Mouse (Mus musculus) hindbrain, postnatal 0 days (tissue): ENCODE data around the gene Snf8. TPM values are rescaled to one million over a fixed set of nuclear protein-coding genes. Genes with fewer than 3 reads are reported as not detected.

Source experiments
- ATAC-seq: fragments of 200-750 bp; cut with Nextera tagmentation; 2 replicates; pipeline ENCODE4 v1.8.0; 2017; ENCODE audit warnings: mild to moderate bottlenecking, moderate TSS enrichment, moderate library complexity
- DNase-seq: peaks from one replicate; pipeline ENCODE4 v3.0.0-alpha.2; 2015; ENCODE audit warnings: low spot score
- H3K27ac ChIP-seq: fragments of 300-500 bp; sonication (generic); 2 replicates; pipeline ENCODE4 v1.5.1; 2014; ENCODE audit warnings: mild to moderate bottlenecking
- H3K27me3 ChIP-seq: fragments of 300-500 bp; sonication (generic); 2 replicates; pipeline ENCODE4 v1.6.1; 2014; ENCODE audit warnings: low read length, mixed read lengths; ENCODE audit not compliant: insufficient read depth
- H3K36me3 ChIP-seq: fragments of 300-500 bp; sonication (generic); 2 replicates; pipeline ENCODE4 v1.6.1; 2014; ENCODE audit warnings: low read length, mixed read lengths; ENCODE audit not compliant: insufficient read depth
- H3K4me1 ChIP-seq: fragments of 300-500 bp; sonication (generic); 2 replicates; pipeline ENCODE4 v1.6.1; 2014; ENCODE audit warnings: antibody characterized with exemption, low read length, mixed read lengths; ENCODE audit not compliant: insufficient read depth
- H3K4me2 ChIP-seq: fragments of 300-500 bp; sonication (generic); 2 replicates; pipeline ENCODE4 v1.6.1; 2014; ENCODE audit warnings: low read depth, mild to moderate bottlenecking, low read length, moderate library complexity, mixed read lengths
- H3K4me3 ChIP-seq: fragments of 300-500 bp; sonication (generic); 2 replicates; pipeline ENCODE4 v1.5.1; 2014; ENCODE audit warnings: low read length
- H3K9ac ChIP-seq: fragments of 300-500 bp; sonication (generic); replicated peaks from 2 replicates; pipeline ENCODE4 v1.6.1; 2014; ENCODE audit warnings: mild to moderate bottlenecking, low read length, moderate library complexity, mixed read lengths
- H3K9me3 ChIP-seq: fragments of 300-500 bp; sonication (generic); 2 replicates; pipeline ENCODE4 v1.6.1; 2016; ENCODE audit warnings: low read length, mixed read lengths
- CTCF ChIP-seq: IDR thresholded peaks from 2 replicates; pipeline ENCODE4 v1.5.1; 2016; ENCODE audit warnings: antibody characterized with exemption, control low read depth, low read depth
- WGBS: fragments of 180-500 bp; shearing (Covaris S2); extraction: QIAGEN DNeasy Blood & Tissue Kit; methylation state at CpG from one replicate; pipeline ENCODE4 v1.1.7; 2014; 5-methylcytosine and 5-hydroxymethylcytosine counted together
- polyA plus RNA-seq: library from polyadenylated mRNA; unstranded; fragments of >200 nt; fragmentation: Nextera tagmentation; extraction: Ambion mirVana; gene quantifications from 2 replicates; pipeline ENCODE4 v1.2.1, GENCODE M21; 2015
- total RNA-seq: library from RNA; depleted of rRNA; stranded (reverse); fragments of >200 nt; gene quantifications from 2 replicates; pipeline ENCODE4 v1.2.3, GENCODE M21; 2014

The Snf8 gene
- total and polyA plus RNA-seq, 2 experiments from 2014 or later: 21.4 to 114 TPM

- Histone ChIP-seq H3K4me3 (no peak overlapping the region), H3K27ac (no peak overlapping the region), H3K9me3 (no peaks in the 10 kb centered on the region), H3K36me3 (no peaks in the 10 kb centered on the region), H3K4me1 (no peaks in the 10 kb centered on the region), H3K4me2 (no peak overlapping the region), H3K9ac (no peak overlapping the region), H3K27me3 (no peaks in the 10 kb centered on the region)
- no peak for TF ChIP-seq CTCF
- no peak for DNase-seq
- ATAC-seq: no peak
- 16% methylated on average over 9 of the region's 9 CpGs for WGBS
These were observed 16.7 kb upstream of the Snf8 start for GRCm38 (mm10) chr11:96017941-96018351.

- no peaks in the 10 kb centered on the region for H3K27me3 ChIP-seq
- no peak overlapping the region for H3K9ac ChIP-seq
- no peak overlapping the region for H3K27ac ChIP-seq
- no peak overlapping the region for H3K4me3 ChIP-seq
- no peaks in the 10 kb centered on the region for H3K4me1 ChIP-seq
- H3K36me3 ChIP-seq: no peaks in the 10 kb centered on the region
- no peaks in the 10 kb centered on the region for H3K9me3 ChIP-seq
- no peak overlapping the region for H3K4me2 ChIP-seq
- WGBS: 74% methylated on average over 4 of the region's 4 CpGs
- DNase-seq: no peak
- ATAC-seq: no peak
- TF ChIP-seq CTCF: no peak
These were observed 14.1 kb upstream of the Snf8 start for GRCm38 (mm10) chr11:96020622-96021021.

GRCm38 (mm10) chr11:96028130-96028529 is 6.6 kb upstream of the Snf8 start:
- DNase-seq (no peak), ATAC-seq (no peak)
- H3K4me2 ChIP-seq: no peak overlapping the region
- H3K9ac ChIP-seq: no peak overlapping the region
- no peak for TF ChIP-seq CTCF
- no peak overlapping the region for H3K4me3 ChIP-seq
- H3K36me3 ChIP-seq: no peaks in the 10 kb centered on the region
- H3K27ac ChIP-seq: no peak overlapping the region
- 64% methylated on average over 5 of the region's 5 CpGs for WGBS
- H3K27me3 ChIP-seq: no peaks in the 10 kb centered on the region
- no peaks in the 10 kb centered on the region for H3K4me1 ChIP-seq
- no peaks in the 10 kb centered on the region for H3K9me3 ChIP-seq

- no peaks in the 10 kb centered on the region for H3K36me3 ChIP-seq
- DNase-seq (no peak), ATAC-seq (no peak)
- no peak for TF ChIP-seq CTCF
- no peaks in the 10 kb centered on the region for H3K9me3 ChIP-seq
- no peak overlapping the region for H3K27ac ChIP-seq
- no peaks in the 10 kb centered on the region for H3K27me3 ChIP-seq
- H3K4me3 ChIP-seq: no peak overlapping the region
- 84% methylated on average over 3 of the region's 3 CpGs for WGBS
- H3K4me2 ChIP-seq: no peak overlapping the region
- peaks cover 7% of the 10 kb centered on the region for H3K4me1 ChIP-seq
- no peak overlapping the region for H3K9ac ChIP-seq
These were observed 4.1 kb upstream of the Snf8 start for GRCm38 (mm10) chr11:96030571-96030970.

GRCm38 (mm10) chr11:96031701-96032100 is 3.0 kb upstream of the Snf8 start:
- no peaks in the 10 kb centered on the region for H3K27me3 ChIP-seq
- peak; percentile 38; the same call in 1 of the 2 replicates for TF ChIP-seq CTCF
- DNase-seq (no peak), ATAC-seq (no peak)
- H3K9me3 ChIP-seq: no peaks in the 10 kb centered on the region
- no peaks in the 10 kb centered on the region for H3K36me3 ChIP-seq
- no peak overlapping the region for H3K4me2 ChIP-seq
- no peak overlapping the region for H3K4me3 ChIP-seq
- H3K9ac ChIP-seq: no peak overlapping the region
- 84% methylated on average over 2 of the region's 2 CpGs for WGBS
- peaks cover 10% of the 10 kb centered on the region for H3K4me1 ChIP-seq
- no peak overlapping the region for H3K27ac ChIP-seq

- TF ChIP-seq CTCF: peak; percentile 40
- WGBS: 96% methylated on average over 3 of the region's 3 CpGs
- ATAC-seq: no peak
These were observed 1.4 kb upstream of the Snf8 start for GRCm38 (mm10) chr11:96033264-96033663.

GRCm38 (mm10) chr11:96034116-96034515 is 569 bp upstream of the Snf8 start:
- H3K4me3 ChIP-seq: peak overlapping the region; percentile 74
- H3K27ac ChIP-seq: peak overlapping the region; percentile 46; the same call in 1 of the 2 replicates
- DNase-seq: no peak
- no peaks in the 10 kb centered on the region for H3K36me3 ChIP-seq
- H3K4me2 ChIP-seq: peak overlapping the region; percentile 80
- TF ChIP-seq CTCF: no peak
- WGBS: 56% methylated on average over 8 of the region's 8 CpGs
- peaks cover 10% of the 10 kb centered on the region for H3K4me1 ChIP-seq
- ATAC-seq: no peak
- no peaks in the 10 kb centered on the region for H3K9me3 ChIP-seq
- H3K9ac ChIP-seq: no peak overlapping the region
- H3K27me3 ChIP-seq: no peaks in the 10 kb centered on the region

More at GRCm38 (mm10) chr11:96033264-96033663, 1.4 kb upstream of the Snf8 start:
- no peak overlapping the region for H3K9ac ChIP-seq
- peaks cover 10% of the 10 kb centered on the region for H3K4me1 ChIP-seq
- H3K4me2 ChIP-seq: no peak overlapping the region
- H3K36me3 ChIP-seq: no peaks in the 10 kb centered on the region
- peak; percentile 30 for DNase-seq
- H3K27ac ChIP-seq: no peak overlapping the region
- H3K27me3 ChIP-seq: no peaks in the 10 kb centered on the region
- no peaks in the 10 kb centered on the region for H3K9me3 ChIP-seq
- no peak overlapping the region for H3K4me3 ChIP-seq
